Mouse (Mus musculus) liver, embryonic 12.5 days (tissue): ENCODE measurements around the gene Serpine1. TPM values are rescaled to one million over a fixed set of nuclear protein-coding genes. Genes with fewer than 3 reads are reported as not detected.
"Not testable (repeated sequence)": the region's sequence is repeated elsewhere in the genome, so short reads cannot be mapped to it uniquely, and the experiment has no call there.

Experiments used
- ATAC-seq: fragments of 200-750 bp; cut with Nextera tagmentation; 2 replicates; pipeline ENCODE4 v1.8.0; 2017; ENCODE audit warnings: moderate number of reproducible peaks, mild to moderate bottlenecking, moderate library complexity
- H3K27ac ChIP-seq: fragments of 300-500 bp; sonication (generic); 2 replicates; pipeline ENCODE4 v1.5.1; 2016; ENCODE audit warnings: mild to moderate bottlenecking
- H3K27me3 ChIP-seq: fragments of 300-500 bp; sonication (generic); replicated peaks from 2 replicates; pipeline ENCODE4 v1.6.1; 2016; ENCODE audit warnings: mild to moderate bottlenecking, moderate library complexity
- H3K36me3 ChIP-seq: fragments of 300-500 bp; sonication (generic); 2 replicates; pipeline ENCODE4 v1.6.1; 2016; ENCODE audit warnings: mild to moderate bottlenecking, moderate library complexity
- H3K4me1 ChIP-seq: fragments of 300-500 bp; sonication (generic); 2 replicates; pipeline ENCODE4 v1.6.1; 2016
- H3K4me2 ChIP-seq: fragments of 300-500 bp; sonication (generic); 2 replicates; pipeline ENCODE4 v1.6.1; 2016; ENCODE audit warnings: mild to moderate bottlenecking, moderate library complexity
- H3K4me3 ChIP-seq: fragments of 300-500 bp; sonication (generic); 2 replicates; pipeline ENCODE4 v1.5.1; 2016; ENCODE audit warnings: mild to moderate bottlenecking, moderate library complexity
- H3K9ac ChIP-seq: fragments of 300-500 bp; sonication (generic); 2 replicates; pipeline ENCODE4 v1.6.1; 2016; ENCODE audit warnings: mild to moderate bottlenecking, moderate library complexity
- H3K9me3 ChIP-seq: fragments of 300-500 bp; sonication (generic); replicated peaks from 2 replicates; pipeline ENCODE4 v1.6.1; 2016; ENCODE audit warnings: mild to moderate bottlenecking, moderate library complexity
- WGBS: fragments of 180-500 bp; shearing (Covaris S2); methylation state at CpG from one replicate; pipeline ENCODE4 v1.1.7; 2016; ENCODE audit not compliant: insufficient replicate concordance; 5-methylcytosine and 5-hydroxymethylcytosine counted together
- polyA plus RNA-seq: library from polyadenylated mRNA; unstranded; fragments of >200 nt; fragmentation: Nextera tagmentation; extraction: Ambion mirVana; gene quantifications from 2 replicates; pipeline ENCODE4 v1.2.1, GENCODE M21; 2016

Serpine1 gene
- polyA plus RNA-seq: 0.19 TPM in 1 of 2 replicates, not detected in the other

DNA sequence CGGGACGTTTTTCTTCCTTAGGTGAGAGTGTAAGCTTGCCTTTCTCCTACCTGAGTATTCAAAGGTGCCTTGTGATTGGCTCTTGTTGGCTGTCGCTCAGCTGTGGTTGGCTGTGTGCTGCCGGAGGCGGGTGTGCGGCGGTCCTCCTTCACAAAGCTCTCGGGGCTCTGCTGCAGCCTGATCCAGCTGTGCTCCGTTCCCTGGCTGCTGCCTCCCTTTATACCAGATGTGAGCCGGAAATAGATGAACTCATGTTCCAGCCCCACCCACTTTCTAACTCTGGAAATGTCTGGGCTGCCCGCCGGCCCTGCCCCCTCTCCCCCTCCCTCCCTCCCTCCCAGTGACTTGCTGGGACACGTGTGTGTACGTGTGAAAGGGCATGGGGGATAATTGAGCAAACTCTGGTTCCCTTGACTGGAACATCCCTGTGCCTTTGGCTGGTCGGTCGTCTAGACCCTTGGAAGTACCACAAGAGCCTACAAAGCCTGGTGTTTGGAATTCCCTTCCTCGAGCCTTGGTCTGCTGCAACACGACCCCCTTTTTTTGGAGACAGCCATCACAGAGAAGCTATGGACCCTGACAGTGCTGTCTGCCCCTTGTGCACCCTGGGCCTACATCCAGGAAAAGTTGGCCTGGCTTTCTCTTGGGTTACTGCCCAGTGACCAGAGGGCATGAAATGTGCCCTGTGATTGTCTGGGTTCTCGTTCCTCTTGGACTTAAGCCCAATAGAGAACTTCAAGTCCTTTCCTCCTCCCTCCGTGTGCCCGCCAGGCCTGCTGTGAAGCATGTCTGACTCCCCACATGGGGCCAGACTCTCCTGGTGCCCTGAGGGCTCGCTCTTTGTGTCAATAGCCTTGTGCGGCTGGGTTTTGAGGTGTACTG lies at the start of gene Serpine1:
Gene Serpine1 (minus strand): TSS at position 190 of the 882 bp plus-strand sequence.
- Histone ChIP-seq H3K9me3 (no peaks in the 10 kb centered on the region), H3K4me2 (peak within 1 kb of the TSS; percentile 53), H3K4me3 (peak within 1 kb of the TSS; percentile 18), H3K27ac (peak within 1 kb of the TSS; percentile 46), H3K4me1 (peaks cover 39% of the 10 kb centered on the region), H3K27me3 (peaks cover 27% of the 10 kb centered on the region; the same call in 1 of the 2 replicates), H3K9ac (peak within 1 kb of the TSS; percentile 31; the same call in 1 of the 2 replicates), H3K36me3 (no peaks in the 10 kb centered on the region)
- ATAC-seq: peak; percentile 80
- WGBS: 21% methylated on average over 23 of the region's 23 CpGs

- Histone ChIP-seq H3K4me1 (peaks cover 39% of the 10 kb centered on the region), H3K4me3 (no peak overlapping the region), H3K9me3 (0 out of 2 replicates have a peak, but pooled peaks cover 6% of the 10 kb centered on the region), H3K27me3 (peaks cover 13% of the 10 kb centered on the region; the same call in 1 of the 2 replicates), H3K27ac (no peak overlapping the region), H3K9ac (no peak overlapping the region), H3K4me2 (no peak overlapping the region), H3K36me3 (no peaks in the 10 kb centered on the region)
- 68% methylated on average over 4 of the region's 4 CpGs for WGBS
- no peak for ATAC-seq
These were observed 49.2 kb upstream of the Serpine1 start for GRCm38 (mm10) chr5:137121280-137121679.

DNA sequence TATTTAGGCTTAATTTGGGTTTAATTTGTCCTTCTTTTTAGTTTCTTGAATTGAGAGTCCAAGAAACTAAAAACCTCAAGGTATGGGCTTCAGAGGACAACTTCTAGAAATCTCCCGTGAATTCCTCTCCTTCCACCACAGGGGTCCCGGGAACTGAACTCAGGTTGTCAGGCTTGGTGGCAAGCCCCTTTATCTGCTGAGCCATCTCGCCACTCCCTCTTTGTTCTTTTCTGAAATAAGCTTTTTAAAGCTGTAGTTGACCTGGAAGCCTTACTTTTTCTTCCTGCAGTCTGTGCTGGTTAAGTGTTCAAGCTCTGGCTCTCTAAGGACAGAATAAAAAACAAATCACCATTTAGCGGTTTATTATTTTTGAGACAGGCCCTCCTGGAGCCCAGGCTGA lies 46.8 kb upstream of the Serpine1 start:
- 72% methylated on average over 4 of the region's 4 CpGs for WGBS

DNA sequence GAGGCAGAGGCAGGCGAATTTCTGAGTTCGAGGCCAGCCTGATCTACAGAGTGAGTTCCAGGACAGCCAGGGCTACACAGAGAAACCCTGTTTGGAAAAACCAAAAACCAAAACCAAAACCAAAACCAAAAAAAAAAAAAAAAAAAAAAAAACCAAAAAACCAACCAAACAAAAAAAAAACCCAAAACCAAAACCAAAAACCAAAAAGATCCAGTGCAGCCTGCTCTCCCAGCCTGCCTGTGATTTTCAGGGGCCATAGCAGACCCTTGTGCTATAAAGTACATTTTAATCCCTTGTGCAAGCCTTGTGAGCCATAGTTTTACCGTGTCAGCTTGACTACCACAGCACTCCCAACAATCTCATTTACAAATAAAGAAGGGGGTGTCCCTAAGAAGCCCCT lies 45.9 kb upstream of the Serpine1 start:
- Histone ChIP-seq H3K36me3 (peaks cover 22% of the 10 kb centered on the region), H3K4me1 (peaks cover 43% of the 10 kb centered on the region), H3K9me3 (peaks cover 28% of the 10 kb centered on the region)
- not testable (repeated sequence) for H3K9ac ChIP-seq, H3K27ac ChIP-seq, ATAC-seq, H3K4me3 ChIP-seq, H3K27me3 ChIP-seq, H3K4me2 ChIP-seq
- 88% methylated on average over 3 of the region's 3 CpGs for WGBS

More for the DNA sequence above, 46.8 kb upstream of the Serpine1 start:
- Histone ChIP-seq H3K36me3 (peaks cover 13% of the 10 kb centered on the region), H3K4me1 (peaks cover 51% of the 10 kb centered on the region), H3K9me3 (peaks cover 19% of the 10 kb centered on the region), H3K4me3 (no peak overlapping the region), H3K9ac (no peak overlapping the region), H3K27ac (peak overlapping the region; percentile 22; the same call in 1 of the 2 replicates), H3K27me3 (no peaks in the 10 kb centered on the region), H3K4me2 (no peak overlapping the region)
- no peak for ATAC-seq

GRCm38 (mm10) chr5:137116987-137117386 lies 44.9 kb upstream of the Serpine1 start:
- 61% methylated on average over 2 of the region's 2 CpGs for WGBS
- peaks cover 37% of the 10 kb centered on the region for H3K9me3 ChIP-seq
- H3K4me2 ChIP-seq: peak overlapping the region; percentile 87
- peak overlapping the region; percentile 82 for H3K4me3 ChIP-seq
- H3K36me3 ChIP-seq: peaks cover 32% of the 10 kb centered on the region
- H3K4me1 ChIP-seq: peaks cover 34% of the 10 kb centered on the region
- ATAC-seq: no peak
- H3K27me3 ChIP-seq: no peaks in the 10 kb centered on the region
- H3K9ac ChIP-seq: peak overlapping the region; percentile 86
- H3K27ac ChIP-seq: peak overlapping the region; percentile 99

DNA sequence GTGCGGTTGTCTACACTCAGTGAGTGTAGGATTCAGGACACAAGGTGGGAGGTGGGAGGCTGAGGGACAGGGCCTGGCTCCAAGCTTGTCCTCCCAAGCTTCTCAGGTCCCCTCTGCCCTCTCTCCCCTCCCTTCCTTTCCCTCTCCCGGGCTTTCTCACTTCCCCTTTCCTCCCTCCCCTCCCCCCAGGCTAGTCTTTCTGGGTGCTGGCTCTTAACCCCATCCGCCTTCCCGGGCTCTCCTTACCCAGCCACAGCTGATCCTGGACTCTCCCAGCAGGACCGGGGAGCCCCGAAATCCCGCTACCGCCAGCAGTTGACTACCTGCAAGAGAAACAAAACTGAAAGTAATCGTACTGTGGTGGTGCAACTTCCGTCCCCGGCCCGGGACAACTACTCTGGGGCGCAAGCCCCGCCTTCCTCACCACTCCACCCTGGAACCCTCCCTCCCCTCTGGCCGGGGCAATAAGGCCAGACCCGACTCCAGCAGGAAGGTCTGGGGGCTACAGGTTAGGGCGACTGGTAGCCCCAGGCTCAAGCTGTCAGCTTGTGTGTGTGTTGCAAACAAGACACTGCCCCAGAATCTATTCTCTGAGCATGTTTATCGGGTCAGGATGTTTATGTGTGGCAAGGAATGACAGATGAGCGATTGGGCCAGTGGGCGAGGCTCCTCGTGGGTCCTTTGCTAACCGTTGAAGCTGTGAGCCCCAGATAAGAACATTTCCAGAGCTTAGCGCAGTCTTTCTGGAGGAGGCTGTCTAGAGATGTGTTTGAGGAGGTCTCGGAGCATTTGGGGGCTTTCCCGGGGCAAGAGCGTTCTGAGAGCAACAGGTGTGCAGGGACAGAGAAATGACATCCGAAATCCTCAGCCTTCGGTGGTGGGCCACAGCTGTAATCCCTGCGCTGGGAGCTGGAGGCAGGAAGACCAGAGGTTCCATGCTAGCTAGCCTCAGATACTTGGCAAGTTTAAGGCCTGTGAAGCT lies 44.1 kb upstream of the Serpine1 start, which contains the start of gene Trim56:
Gene Trim56 (minus strand): TSS at position 344 of the 982 bp plus-strand sequence.
- Histone ChIP-seq H3K9ac (peak within 1 kb of the TSS; percentile 86), H3K4me2 (peak within 1 kb of the TSS; percentile 87), H3K9me3 (peaks cover 45% of the 10 kb centered on the region), H3K27ac (peak within 1 kb of the TSS; percentile 99), H3K4me3 (peak within 1 kb of the TSS; percentile 82), H3K4me1 (peaks cover 34% of the 10 kb centered on the region), H3K27me3 (no peaks in the 10 kb centered on the region), H3K36me3 (peaks cover 40% of the 10 kb centered on the region)
- 2% methylated on average over 29 of the region's 29 CpGs for whole genome bisulfite sequencing
- peak; percentile 94 for ATAC-seq

DNA sequence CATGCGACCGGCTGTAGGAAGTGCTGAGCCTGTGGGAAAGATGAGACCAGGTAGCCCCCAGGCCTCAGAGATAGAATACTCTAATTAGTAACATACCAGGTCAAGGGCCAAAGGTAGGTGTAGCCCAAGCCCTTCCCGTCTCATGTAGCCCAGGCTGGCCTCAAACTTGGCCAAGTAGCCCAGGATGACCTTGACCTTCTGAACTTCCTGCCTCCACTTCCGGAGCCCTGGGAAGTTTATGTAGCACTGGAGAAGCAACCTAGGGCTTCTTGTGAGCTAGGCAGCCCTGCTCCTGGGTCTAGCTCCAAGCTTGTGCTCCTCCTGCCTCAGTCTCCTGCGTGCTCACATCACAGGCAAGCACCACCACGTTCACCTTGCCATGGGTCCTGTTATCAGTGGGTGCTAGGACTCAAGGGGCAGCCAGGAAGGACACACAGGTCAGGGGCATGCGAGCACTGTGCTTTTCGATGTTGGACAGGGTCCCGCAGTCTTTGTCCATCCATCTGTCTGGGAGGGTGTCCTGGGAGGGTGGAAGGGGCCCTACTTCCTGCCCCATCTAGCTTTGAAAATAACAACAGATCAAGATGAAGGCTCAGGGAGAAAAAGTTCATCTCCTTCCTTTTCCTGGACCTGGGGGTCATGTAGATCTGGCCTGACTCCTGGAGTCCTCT lies 43.0 kb upstream of the Serpine1 start:
- ATAC-seq: no peak
- no peaks in the 10 kb centered on the region for H3K27me3 ChIP-seq
- peak overlapping the region; percentile 99 for H3K27ac ChIP-seq
- H3K4me3 ChIP-seq: peak overlapping the region; percentile 82
- H3K4me1 ChIP-seq: peaks cover 34% of the 10 kb centered on the region
- peaks cover 57% of the 10 kb centered on the region for H3K9me3 ChIP-seq
- 60% methylated on average over 9 of the region's 9 CpGs for WGBS
- H3K9ac ChIP-seq: peak overlapping the region; percentile 86
- peaks cover 52% of the 10 kb centered on the region for H3K36me3 ChIP-seq
- peak overlapping the region; percentile 87 for H3K4me2 ChIP-seq

DNA sequence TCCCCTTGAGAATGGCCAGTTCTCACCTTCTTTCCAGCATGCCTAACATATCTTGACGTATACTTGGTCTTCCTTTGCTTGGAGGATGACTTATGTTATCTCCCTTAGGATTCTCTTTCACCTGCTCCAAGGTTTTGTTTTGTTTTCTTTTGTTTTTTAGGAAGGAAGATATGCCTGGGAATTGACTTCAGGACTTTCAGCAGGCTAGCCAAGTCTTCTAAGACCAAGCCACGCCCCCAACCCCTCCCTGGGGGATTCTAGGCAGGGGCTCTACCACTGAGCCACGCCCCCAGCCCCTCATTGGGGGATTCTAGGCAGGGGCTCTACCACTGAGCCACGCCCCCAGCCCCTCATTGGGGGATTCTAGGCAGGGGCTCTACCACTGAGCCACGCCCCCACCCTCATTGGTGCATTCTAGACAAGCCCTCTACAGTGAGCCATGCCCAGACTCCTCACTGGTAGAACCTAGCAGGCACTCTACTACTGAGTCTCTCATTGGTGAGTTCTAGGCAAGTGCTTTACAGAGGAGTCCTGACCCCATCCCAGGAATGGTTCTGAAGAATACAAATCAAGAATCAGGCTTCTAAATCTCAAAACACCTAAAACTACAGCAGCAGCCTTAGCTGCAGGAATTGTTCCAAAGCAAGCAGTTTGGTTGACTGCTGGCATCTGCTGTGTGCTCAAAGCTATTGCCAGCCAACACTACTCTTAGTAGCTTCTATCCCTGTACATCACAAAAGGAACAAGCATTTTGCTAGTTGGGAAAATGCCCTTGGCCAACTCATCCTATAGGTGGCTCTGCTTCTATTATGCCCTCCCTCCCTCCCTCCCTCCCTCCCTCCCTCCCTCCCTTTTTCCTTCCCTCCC lies 39.7 kb upstream of the Serpine1 start:
- peaks cover 19% of the 10 kb centered on the region for H3K4me1 ChIP-seq
- no peak overlapping the region for H3K27ac ChIP-seq
- H3K9ac ChIP-seq: no peak overlapping the region
- no peak overlapping the region for H3K4me2 ChIP-seq
- H3K27me3 ChIP-seq: 0 out of 2 replicates have a peak, but pooled peaks cover 5% of the 10 kb centered on the region
- ATAC-seq: no peak
- peaks cover 53% of the 10 kb centered on the region for H3K36me3 ChIP-seq
- H3K4me3 ChIP-seq: no peak overlapping the region
- peaks cover 54% of the 10 kb centered on the region for H3K9me3 ChIP-seq
- WGBS: 78% methylated on average over 5 of the region's 5 CpGs

DNA sequence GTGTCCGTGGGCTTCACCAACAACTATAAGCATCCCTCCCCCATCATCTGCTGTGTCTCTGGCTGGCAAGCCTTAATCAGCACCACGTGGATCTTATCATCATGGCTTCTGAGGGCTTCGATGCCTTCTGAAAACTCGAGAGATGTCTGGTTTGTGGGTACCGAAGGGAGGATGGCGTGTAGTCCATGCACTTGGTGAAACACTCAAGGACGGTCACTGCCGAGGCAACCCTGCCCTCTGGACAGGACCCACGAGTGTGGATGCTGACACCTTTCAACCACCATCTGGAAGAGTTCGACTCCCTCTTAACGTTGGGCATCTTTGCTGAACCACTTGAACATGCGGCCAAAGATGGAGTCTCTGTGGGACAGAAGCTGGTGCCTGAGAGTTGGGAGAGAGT lies 38.8 kb upstream of the Serpine1 start:
- Histone ChIP-seq H3K27me3 (0 out of 2 replicates have a peak, but pooled peaks cover 5% of the 10 kb centered on the region), H3K36me3 (peaks cover 53% of the 10 kb centered on the region), H3K4me3 (no peak overlapping the region), H3K9me3 (peaks cover 54% of the 10 kb centered on the region), H3K27ac (no peak overlapping the region), H3K9ac (no peak overlapping the region), H3K4me1 (peaks cover 21% of the 10 kb centered on the region), H3K4me2 (no peak overlapping the region)
- whole genome bisulfite sequencing: 88% methylated on average over 12 of the region's 12 CpGs
- no peak for ATAC-seq

DNA sequence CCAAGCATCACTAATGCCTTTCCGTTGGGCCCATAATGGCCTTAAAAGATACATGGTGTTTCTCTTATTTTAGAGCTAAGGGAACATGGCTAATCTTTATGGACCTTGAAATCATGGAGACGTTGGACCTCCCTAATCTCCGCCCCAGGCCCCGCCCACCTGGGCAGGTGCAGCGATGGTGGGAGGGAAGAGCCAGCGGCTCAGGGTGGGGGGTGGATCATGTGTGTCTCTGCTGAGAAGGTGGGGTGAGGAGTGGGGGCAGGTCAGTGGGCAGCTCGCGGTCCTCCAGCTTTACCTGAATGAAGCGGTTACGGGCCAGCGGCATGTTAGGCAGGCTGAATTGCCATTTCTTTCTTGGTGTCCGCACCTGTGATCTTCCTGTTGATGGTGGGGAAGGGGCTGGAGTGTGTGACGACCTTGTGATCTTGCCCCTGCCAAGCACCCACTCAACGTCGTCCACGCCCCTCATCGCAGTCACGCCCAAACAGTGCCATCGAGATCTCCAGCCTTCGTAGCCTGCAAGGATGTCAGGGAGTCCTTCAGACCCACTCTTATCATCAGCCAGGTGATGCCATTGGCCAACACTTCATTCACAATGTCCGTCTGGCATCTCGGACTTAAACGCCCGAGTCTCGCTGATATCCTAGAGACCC lies 38.0 kb upstream of the Serpine1 start:
- H3K4me1 ChIP-seq: peaks cover 23% of the 10 kb centered on the region
- ATAC-seq: no peak
- peaks cover 55% of the 10 kb centered on the region for H3K36me3 ChIP-seq
- no peak overlapping the region for H3K4me3 ChIP-seq
- H3K4me2 ChIP-seq: no peak overlapping the region
- H3K9ac ChIP-seq: no peak overlapping the region
- H3K27ac ChIP-seq: no peak overlapping the region
- peaks cover 53% of the 10 kb centered on the region for H3K9me3 ChIP-seq
- 59% methylated on average over 25 of the region's 25 CpGs for WGBS
- H3K27me3 ChIP-seq: 0 out of 2 replicates have a peak, but pooled peaks cover 5% of the 10 kb centered on the region
